Mouse (Mus musculus) limb, embryonic 15.5 days (tissue): ENCODE measurements around the gene Pxk. TPM values are rescaled to one million over a fixed set of nuclear protein-coding genes. Genes with fewer than 3 reads are reported as not detected.

Source experiments
- ATAC-seq: fragments of 200-750 bp; cut with Nextera tagmentation; 2 replicates; pipeline ENCODE4 v1.8.0; 2017; ENCODE audit warnings: low read depth, moderate TSS enrichment; ENCODE audit not compliant: insufficient number of reproducible peaks, low FRiP score, low TSS enrichment
- H3K27ac ChIP-seq: fragments of 300-500 bp; sonication (generic); 2 replicates; pipeline ENCODE4 v1.5.1; 2015; ENCODE audit warnings: moderate library complexity, mild to moderate bottlenecking, inconsistent platforms
- H3K27me3 ChIP-seq: fragments of 300-500 bp; sonication (generic); 2 replicates; pipeline ENCODE4 v1.6.1; 2015; ENCODE audit warnings: inconsistent platforms
- H3K36me3 ChIP-seq: fragments of 300-500 bp; sonication (generic); 2 replicates; pipeline ENCODE4 v1.6.1; 2015; ENCODE audit warnings: inconsistent platforms
- H3K4me1 ChIP-seq: fragments of 300-500 bp; sonication (generic); 2 replicates; pipeline ENCODE4 v1.6.1; 2015; ENCODE audit warnings: inconsistent platforms
- H3K4me2 ChIP-seq: fragments of 300-500 bp; sonication (generic); 2 replicates; pipeline ENCODE4 v1.6.1; 2015; ENCODE audit warnings: mild to moderate bottlenecking, inconsistent platforms
- H3K4me3 ChIP-seq: fragments of 300-500 bp; sonication (generic); 2 replicates; pipeline ENCODE4 v1.5.1; 2015; ENCODE audit warnings: mild to moderate bottlenecking, inconsistent platforms
- H3K9ac ChIP-seq: fragments of 300-500 bp; sonication (generic); 2 replicates; pipeline ENCODE4 v1.6.1; 2015; ENCODE audit warnings: inconsistent platforms
- H3K9me3 ChIP-seq: fragments of 300-500 bp; sonication (generic); 2 replicates; pipeline ENCODE4 v1.6.1; 2016; ENCODE audit warnings: inconsistent platforms
- WGBS: fragments of 180-500 bp; shearing (Covaris S2); methylation state at CpG from one replicate; pipeline ENCODE4 v1.1.7; 2015; 5-methylcytosine and 5-hydroxymethylcytosine counted together
- polyA plus RNA-seq: library from polyadenylated mRNA; unstranded; fragments of >200 nt; fragmentation: Nextera tagmentation; extraction: Ambion mirVana; gene quantifications from 2 replicates; pipeline ENCODE4 v1.2.1, GENCODE M21; 2015

Gene Pxk
- polyA plus RNA-seq, 1 experiment from 2014 or later = 38.8 TPM

GRCm38 (mm10) chr14:8213803-8214224, 115.8 kb downstream of the Pxk start, which contains the start of gene Kctd6:
Gene Kctd6, plus strand, starts transcription at chr14:8214140.
- peak; percentile 97 for ATAC-seq
- 0% methylated on average over 11 of the region's 49 CpGs for WGBS
- peak within 1 kb of the TSS; percentile 95 for H3K27ac ChIP-seq

More at GRCm38 (mm10) chr14:8213803-8214224, 115.8 kb downstream of the Pxk start, which contains the start of gene Kctd6:
- Histone ChIP-seq H3K4me1 (peaks cover 16% of the 10 kb centered on the region), H3K9ac (peak within 1 kb of the TSS; percentile 96), H3K27me3 (no peaks in the 10 kb centered on the region), H3K4me2 (peak within 1 kb of the TSS; percentile 88), H3K9me3 (no peaks in the 10 kb centered on the region), H3K36me3 (no peaks in the 10 kb centered on the region), H3K4me3 (peak within 1 kb of the TSS; percentile 75)

Other genes starting within 250 kb of the Pxk start
- not detected in 2 replicates for gene Gm45521, start 140.9 kb upstream of the Pxk start, polyA plus RNA-seq
- gene Dnase1l3, start 103.6 kb upstream of the Pxk start, polyA plus RNA-seq = 6.7 and 7.0 TPM in 2 replicates
- gene Abhd6, start 95.3 kb upstream of the Pxk start, polyA plus RNA-seq = 33.7 and 34.7 TPM in 2 replicates
- gene Rpp14, start 17.8 kb upstream of the Pxk start, polyA plus RNA-seq = 47.9 and 54.4 TPM in 2 replicates
- gene Pdhb, start 74.8 kb downstream of the Pxk start, polyA plus RNA-seq = 171 and 200 TPM in 2 replicates
- gene Kctd6, start 115.9 kb downstream of the Pxk start, polyA plus RNA-seq = 8.9 and 11.2 TPM in 2 replicates
- 0.16 and 0.70 TPM in 2 replicates for gene Acox2, start 161.1 kb downstream of the Pxk start, polyA plus RNA-seq
- gene Fam107a, start 219.8 kb downstream of the Pxk start, polyA plus RNA-seq = 0.51 TPM in 2 replicates